Mouse (Mus musculus): ENCODE results near the gene Dand5.

DNA sequence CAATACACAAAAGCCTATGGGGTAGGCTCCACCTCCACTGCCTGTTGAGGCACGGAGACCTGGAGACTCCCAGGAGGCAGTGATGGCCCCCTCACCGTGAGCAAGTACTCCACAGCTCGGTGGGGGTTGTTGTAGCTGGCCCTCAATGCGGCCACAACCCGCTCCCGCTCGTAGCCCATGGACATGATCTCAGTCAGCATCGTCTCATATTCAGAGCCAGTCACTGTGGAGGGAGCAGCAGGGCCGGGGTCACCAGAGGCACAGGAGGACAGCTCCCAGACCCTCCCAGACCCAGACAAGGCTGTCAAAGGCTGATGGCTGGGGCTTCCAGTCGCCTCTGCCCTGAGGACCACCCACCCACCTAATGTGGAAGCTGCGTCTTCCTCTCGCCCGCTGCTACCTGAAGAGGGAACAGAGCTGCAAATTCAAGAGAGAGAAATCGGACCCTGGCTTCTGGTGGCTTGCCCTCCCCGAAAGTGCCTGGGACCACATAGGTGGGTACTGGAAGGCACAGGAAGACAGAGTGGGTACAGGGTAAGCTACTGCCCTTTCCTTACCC is 15.4 kb upstream of the Dand5 start:
- TF ChIP-seq CTCF (IDR thresholded peaks at IDR 0.05; ENCODE audit: borderline replicate concordance, control insufficient read depth, extremely low read depth, insufficient read depth, low read length, poor library complexity) (no peak), POLR2A (IDR thresholded peaks at IDR 0.05; ENCODE audit: control insufficient read depth, extremely low read depth, insufficient read depth, low read length, poor library complexity) (no peak)
